Mouse (Mus musculus) liver, embryonic 14.5 days (tissue): Measurements from ENCODE around the gene Noxa1.

ENCODE experiments used
- CTCF ChIP-seq: IDR thresholded peaks from 2 replicates; pipeline ENCODE4 v1.5.1; 2016; ENCODE audit warnings: antibody characterized with exemption, low read depth, control low read depth
- EP300 ChIP-seq: IDR thresholded peaks from 2 replicates; pipeline ENCODE4 v1.6.1; 2016; ENCODE audit warnings: antibody characterized with exemption, low read depth

GRCm38 (mm10) chr2:25122666-25123065 is 27.7 kb upstream of the Noxa1 start:
- TF ChIP-seq CTCF (no peak), EP300 (no peak)
